Mouse (Mus musculus): ENCODE measurements around the gene Gm13304.
"Not testable (repeated sequence)": the region's sequence is repeated elsewhere in the genome, so short reads cannot be mapped to it uniquely, and the experiment has no call there.

Gm13304 gene

GRCm38 (mm10) chr4:42114517-42114916 lies at the start of gene Gm13304:
TSS of gene Gm13304 (plus strand) at chr4:42114817.
- not testable (repeated sequence) for ATAC-seq (ENCODE audit: low TSS enrichment)

GRCm38 (mm10) chr4:42090907-42091306 lies 23.7 kb upstream of the Gm13304 start, which contains the start of gene Gm3893:
TSS of gene Gm3893 (plus strand) at chr4:42091207.
- ATAC-seq (ENCODE audit: low TSS enrichment), result not testable (repeated sequence)

GRCm38 (mm10) chr4:42153136-42153535 lies 38.5 kb downstream of the Gm13304 start, which contains the start of gene Gm13306:
TSS of gene Gm13306 (plus strand) at chr4:42153436.
- ATAC-seq (ENCODE audit: low TSS enrichment), result not testable (repeated sequence)
